Mouse (Mus musculus) kidney, adult 2 months (tissue): ENCODE results near the gene Tbxa2r.

Experiments
- CTCF ChIP-seq: fragments of 200-500 bp; conservative IDR thresholded peaks from 2 replicates; pipeline ENCODE4 v1.5.1; 2011; ENCODE audit warnings: low read depth, mild to moderate bottlenecking, control low read depth, low read length, moderate library complexity, mixed read lengths; ENCODE audit not compliant: insufficient read depth, insufficient read length
- POLR2A ChIP-seq: fragments of 200-500 bp; IDR thresholded peaks from one replicate; pipeline ENCODE4 v1.6.1; 2011; ENCODE audit warnings: low read depth, low read length, control low read depth

DNA sequence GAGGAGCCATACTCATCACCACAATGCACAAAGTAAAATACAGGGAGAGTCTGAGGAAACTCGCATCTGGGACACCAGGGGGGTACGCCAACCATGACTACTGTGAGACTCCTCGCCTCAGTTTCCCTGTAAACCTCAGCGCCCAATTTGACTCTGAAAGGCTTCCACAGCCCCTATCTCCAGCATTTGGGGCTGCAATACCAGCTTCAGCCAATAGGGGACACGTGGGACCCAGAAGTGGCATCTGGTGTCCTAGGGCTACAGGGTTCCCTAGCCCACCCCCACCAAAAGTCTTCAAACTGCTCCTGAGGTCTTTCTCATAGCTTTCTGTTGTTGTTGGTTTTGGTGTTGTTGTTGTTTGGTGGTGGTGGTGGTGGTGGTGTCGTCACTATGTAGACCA is 39.9 kb upstream of the Tbxa2r start:
- TF ChIP-seq CTCF = peak; percentile 45
- no peak for TF ChIP-seq POLR2A
